Mouse (Mus musculus) adrenal gland, postnatal 10 days (tissue): ENCODE results near the gene Tubb2b. TPM values are rescaled to one million over a fixed set of nuclear protein-coding genes. Genes with fewer than 3 reads are reported as not detected.

Experiments used
- DNase-seq: peaks from one replicate; pipeline ENCODE4 v3.0.0; 2021; ENCODE audit warnings: mixed read lengths
- long read RNA-seq, 2 experiments: library from polyadenylated mRNA; stranded (forward); transcript quantifications; one replicate each; pipeline ENCODE4 v2.0.0; 2021
- total RNA-seq, 2 experiments: library from RNA; stranded (reverse); gene quantifications; 2 replicates each; pipeline ENCODE4 v1.2.3; 2021

The Tubb2b gene
- total RNA-seq: 10 to 100 TPM; 24.9 to 61.2 TPM
- long read RNA-seq, experiment 1, transcript Tubb2b-201 (4 exons, 2,182 nt): major isoform, 5 of 8 reads
- long read RNA-seq, experiment 1, partial matches to known transcripts: 2 of 8 reads
- long read RNA-seq, experiment 1, other reads (novel, unspliced or antisense): 1 of 8 reads
- long read RNA-seq, experiment 2, transcript Tubb2b-201 (4 exons, 2,182 nt): major isoform, 6 of 9 reads
- long read RNA-seq, experiment 2, partial matches to known transcripts: 0 of 9 reads
- long read RNA-seq, experiment 2, other reads (novel, unspliced or antisense): 3 of 9 reads

DNA sequence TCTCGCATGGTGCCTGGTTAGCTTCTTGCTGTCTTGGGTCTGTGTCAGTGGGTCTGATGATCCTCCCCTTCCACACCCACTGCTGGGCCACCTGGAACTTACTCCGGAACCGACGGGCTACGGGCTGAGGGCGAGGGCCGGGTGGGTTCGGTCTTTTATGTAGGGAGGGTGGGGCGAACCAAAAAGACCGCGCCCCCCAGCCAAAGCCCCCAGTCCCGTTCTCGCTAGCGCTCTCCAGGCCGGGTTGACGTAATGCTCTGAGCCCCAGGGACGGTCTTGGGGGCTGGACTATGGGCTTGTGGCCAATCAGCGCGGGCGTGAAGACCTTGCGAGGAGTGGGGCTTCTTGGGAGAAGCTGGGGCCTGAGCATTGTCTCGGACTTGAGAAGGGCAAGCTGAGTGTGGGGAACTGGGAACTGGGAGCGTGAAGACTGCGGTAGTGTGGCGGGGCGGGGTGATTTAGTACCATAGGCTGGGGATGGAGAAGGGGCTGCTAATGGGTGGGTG is at the start of gene Tubb2b:
Tubb2b (minus strand) TSS at position 241 of the 506 bp plus-strand sequence.
- peak; percentile 48 for DNase-seq

DNA sequence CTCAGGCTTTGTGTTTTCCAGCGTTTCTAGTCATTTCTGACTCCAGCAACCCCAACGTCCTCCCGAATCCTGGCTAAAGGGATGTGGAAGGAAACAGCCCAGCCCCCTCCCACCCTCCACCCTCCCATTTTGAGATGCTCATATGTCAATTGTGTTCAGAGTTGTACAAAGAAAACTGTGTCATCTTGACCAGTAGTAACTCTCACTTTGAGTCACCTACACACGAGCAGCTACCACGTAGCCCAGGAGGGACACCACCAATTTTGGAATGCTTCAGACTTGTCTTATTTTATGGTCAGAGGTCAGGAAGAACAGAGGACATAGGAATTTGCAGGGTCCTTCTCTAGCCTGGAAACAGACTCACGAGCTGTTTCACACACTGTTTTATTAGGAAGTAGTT is 43.8 kb upstream of the Tubb2b start:
- no peak for DNase-seq

DNA sequence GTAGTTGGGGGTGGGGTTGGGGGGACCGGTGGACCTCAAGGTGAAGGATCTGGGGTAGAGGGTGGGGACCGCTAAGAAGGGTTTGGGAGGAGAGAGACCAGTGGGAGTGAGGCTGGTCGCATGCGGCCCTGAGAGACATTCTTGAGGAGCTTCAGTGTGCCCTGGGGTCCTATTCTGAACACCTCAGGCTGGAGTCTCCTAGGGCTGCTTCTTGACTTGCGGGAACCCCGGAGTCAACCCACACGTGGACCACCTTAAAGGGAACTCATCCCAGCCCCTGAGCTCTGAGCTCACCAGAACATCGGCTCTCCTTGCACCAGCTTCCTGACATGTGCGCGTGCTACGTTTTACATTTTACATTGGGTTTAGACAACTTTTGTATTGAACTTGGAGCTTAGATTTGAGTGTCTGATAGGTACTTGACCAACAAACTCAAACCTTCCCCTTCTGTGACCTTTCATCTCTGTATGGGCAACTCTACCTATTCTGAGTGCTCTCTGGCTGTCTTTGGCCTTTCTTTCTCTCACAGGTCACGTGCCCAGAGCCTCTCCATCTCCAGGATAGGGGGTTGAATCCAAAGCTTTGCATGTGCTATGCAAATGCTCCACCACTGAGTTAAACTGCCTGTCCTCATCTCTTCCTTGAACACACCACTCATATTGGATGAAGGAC is 33.2 kb upstream of the Tubb2b start:
- no peak for DNase-seq

DNA sequence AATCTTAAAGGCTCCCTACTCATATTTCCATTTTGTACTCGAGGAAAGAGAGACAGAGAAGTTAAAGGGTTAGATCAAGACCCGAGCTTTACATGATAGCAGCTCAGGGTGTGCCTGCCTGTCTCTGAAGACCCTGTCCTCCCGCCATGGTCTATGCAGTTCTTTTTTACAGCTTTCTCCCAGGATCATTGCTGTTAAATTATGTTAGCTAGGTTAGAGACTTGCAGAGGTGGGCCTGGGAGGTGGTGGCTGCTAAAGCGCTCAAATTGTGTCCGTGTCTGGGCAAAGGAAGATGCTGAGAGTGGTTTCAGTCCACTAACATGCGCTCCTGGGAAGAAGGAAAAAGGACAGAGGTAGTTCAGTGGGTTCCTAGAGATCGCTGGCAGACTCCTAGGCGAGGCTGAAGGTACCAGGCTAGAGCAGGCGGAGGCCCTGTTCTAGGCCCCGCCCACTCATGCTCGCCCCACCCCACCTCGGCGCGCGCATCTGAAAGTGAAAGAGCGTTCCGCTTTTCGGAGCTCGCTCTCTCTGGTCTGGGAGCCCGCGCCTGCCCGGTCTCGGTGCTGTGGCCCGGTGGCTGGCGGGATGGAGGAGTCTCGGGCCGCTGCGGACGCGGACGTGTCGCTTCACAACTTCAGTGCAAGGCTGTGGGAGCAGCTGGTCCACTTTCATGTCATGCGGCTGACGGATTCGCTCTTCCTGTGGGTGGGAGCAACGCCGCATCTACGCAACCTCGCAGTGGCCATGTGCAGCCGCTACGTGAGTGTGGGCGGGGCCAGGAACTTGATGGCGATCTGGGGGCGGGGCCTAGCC is 32.4 kb upstream of the Tubb2b start, which contains the start of gene Psmg4:
Psmg4 (plus strand) TSS at position 474 of the 813 bp plus-strand sequence.
- peak; percentile 96 for DNase-seq

DNA sequence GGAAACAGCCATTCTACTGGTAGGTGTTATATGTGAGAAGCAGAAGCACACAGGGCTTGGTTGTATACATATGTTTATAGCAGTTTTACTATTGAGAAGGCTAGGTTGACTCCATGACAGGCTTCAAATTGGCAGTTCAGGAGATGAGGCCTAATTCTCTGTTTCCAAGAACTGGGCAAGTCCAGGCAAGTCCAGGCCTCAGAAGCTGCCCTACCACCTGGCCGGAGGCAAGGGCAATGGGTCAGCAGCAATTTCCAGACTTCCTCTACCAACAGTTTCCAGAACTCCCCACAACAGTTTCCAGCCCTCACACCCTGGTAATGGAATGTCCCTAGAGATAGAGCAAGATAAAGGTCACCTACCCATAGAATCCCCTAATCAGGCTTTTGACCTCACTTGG is 29.7 kb upstream of the Tubb2b start:
- no peak for DNase-seq

DNA sequence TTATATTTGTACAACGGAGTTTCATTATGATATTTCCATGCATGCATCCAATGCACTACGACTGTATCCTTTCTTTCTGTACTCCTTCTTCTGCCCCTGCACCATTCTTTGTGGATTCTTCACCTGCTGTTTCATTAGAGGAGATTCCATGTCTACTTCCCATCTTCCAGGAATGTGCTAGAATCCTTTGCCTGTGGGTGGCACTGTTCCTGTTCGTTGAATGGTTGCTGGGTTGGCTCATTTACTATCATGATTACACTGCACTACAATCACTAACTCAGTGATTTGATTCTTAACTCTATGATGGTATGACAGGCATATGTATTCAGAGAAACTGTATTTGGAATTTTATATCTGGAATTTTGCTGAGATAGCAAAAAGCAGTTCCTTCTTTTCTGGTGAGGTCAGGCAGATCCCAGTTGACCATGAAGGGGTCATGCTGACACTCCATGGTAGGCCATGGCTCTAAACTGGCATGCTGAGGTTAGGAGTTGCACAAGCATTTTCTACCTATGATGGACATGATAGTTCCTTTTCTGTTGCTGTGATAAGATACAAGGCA is 27.4 kb upstream of the Tubb2b start:
- no peak for DNase-seq

DNA sequence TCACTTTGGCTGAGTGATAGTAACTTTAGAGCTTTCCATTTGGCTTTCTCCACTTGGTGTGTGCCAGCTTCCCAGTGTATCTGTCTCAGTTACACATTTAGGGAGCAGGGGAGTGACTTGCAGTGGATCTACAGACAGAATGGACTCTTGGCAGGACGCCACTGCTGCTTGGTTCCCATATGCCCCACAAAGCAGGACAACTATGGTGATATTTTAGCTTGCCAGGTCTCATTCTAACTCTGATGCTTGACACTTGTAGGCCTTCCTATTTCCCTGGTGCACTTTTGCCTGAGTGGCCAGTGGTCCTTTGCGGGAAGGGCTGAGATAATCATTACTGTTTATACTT is 26.5 kb upstream of the Tubb2b start:
- no peak for DNase-seq

DNA sequence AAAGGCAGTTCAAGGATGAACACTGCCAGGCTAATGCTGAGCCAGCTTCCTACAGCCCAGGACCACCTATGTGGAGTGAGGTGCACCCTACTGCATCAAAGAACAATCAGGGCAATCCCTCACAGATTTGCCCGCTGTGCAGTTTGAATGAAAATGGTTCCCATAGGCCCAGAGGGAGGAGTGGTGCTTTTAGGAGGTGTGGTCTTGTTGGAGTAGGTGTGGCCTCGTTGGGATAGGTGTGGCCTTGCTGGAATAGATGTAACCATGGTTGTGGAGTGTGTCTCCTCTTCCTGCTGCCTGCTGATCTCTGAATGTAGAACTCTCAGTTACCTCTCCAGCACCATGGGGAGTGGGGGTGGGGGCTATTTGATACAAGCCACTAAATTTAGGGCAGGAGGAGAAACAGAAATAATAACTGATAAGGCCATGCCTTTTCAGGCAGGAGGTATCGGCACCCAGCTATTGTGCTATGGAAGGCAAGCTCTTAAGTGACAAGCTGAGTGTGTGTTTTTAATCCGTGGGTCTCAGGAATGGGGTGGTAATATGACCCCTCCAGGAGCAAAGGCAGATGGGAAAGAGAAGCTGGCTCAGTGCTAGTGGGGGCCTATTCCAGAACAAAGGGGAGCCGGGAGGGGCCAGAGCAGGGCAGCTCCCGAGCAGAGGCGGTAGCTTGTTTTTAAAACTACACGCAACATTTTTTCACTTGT is 26.0 kb upstream of the Tubb2b start:
- DNase-seq: no peak

DNA sequence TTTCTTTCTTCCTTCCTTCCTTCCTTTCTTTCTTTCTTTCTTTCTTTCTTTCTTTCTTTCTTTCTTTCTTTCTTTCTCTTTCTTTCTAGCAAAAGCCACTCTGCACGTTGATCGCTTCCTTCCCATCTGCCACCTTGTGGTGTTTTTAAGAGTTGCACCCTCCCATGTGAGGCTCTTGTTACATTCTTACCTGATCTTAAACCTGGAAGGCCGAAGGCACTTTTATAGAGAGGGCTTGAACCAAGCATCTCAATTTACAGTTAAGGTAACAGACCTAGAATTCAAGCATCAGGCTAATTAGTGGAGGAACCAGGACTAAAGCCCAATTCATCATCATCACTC is 24.6 kb upstream of the Tubb2b start:
- DNase-seq: peak; percentile 76

DNA sequence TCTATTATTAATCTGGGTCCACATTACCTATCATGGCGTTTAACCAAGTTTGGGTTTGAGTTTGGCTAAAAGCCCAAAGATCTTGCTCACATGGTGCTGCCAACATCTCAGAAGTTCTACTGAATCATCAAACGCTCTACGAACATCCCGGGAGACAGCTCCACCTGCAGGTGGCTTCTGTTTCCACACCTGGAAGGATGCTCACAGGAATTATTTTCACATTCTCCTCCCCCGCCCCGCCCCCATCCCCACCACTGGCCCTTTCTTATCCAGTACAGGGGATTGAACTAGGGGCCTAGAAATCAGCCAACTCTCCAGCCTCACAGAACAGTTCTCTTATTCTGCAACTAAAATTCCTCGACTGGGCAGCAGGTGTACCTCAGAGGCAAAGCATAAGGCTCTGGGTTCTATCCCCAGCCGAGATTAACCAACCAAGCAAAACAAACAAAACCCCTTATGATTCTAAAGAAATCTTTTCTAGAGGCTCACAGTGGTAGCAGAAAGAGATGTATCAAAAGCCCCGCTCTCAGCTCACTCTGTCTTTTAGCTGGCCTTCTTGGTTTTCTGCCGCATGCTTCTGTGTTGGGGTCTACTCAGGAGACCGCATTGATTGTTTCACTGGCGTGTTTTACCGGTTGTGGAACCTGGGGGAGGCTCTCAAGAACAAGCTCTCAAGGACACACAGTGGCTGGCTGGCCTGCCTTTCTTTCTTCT is 24.1 kb upstream of the Tubb2b start:
- peak; percentile 80 for DNase-seq

DNA sequence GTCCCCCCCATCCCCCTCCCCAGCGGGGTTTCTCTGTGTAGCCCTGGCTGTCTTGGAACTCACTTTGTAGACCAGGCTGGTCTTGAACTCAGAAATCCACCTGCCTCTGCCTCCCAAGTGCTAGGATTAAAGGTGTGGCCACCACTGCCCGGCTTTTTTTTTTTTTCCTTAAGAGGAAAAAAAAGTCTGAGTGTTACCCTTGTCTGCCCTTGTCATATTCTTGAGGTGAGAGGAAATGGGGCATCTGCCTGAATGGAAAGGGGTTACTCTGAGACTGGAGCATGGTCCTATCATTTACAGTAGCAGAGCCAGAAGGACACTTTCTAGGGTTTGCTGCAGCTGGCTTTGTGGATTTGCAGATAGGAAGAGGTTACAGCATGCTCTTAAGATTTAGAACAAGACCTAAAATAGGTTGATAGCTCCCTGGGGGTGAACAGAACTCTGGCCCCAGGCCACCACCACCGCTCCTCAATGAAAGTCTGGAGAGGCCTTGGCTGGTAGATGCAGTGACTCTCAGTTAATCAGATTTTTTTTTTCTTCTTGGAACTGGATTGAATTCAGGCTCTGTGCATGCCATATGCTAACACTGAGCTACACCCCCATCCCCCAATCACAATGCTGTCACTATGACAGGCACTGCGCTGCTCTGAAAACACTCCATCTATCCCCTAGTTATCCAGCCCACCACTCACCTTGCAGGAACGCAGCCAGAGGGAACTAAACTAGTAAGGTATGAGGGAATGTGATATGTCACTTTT is 23.2 kb upstream of the Tubb2b start:
- peak; percentile 63 for DNase-seq

DNA sequence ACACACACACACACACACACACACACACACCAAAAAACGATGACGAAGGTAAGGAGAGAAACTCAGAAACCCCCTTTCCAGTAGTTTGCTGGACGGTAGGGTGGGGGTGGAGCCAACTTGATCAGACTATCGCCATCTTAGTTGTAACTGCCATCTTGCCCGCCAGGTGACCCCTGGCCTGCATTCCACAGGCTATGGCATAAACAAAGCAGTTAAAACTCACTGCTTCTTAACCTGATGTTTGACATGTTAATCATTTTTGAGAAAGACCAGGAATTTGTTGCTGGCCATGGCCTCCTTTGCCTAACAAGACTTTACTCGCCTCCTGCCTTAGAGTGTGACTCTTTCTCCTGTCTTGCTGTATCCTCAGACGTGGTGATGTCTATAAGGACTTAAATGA is 22.4 kb upstream of the Tubb2b start:
- no peak for DNase-seq

DNA sequence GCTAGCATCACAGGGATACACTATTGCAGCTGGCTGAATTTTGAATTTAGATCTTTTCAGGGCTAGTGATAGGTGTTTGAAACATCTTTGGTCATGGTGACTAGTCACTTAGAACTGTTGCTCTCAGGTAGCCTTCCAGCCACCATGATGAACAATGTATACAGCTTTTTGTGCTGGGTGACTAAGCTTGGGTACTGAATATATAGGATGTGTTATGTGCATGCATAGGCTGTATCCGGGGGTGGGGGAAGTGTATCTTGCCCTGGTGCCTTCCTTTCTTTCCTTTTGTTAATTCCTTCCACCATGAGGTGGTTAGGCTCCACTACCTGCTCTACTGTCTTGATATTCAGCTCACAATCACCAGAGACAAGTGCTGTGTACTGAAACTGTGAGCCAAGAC is 21.2 kb upstream of the Tubb2b start:
- DNase-seq: no peak

DNA sequence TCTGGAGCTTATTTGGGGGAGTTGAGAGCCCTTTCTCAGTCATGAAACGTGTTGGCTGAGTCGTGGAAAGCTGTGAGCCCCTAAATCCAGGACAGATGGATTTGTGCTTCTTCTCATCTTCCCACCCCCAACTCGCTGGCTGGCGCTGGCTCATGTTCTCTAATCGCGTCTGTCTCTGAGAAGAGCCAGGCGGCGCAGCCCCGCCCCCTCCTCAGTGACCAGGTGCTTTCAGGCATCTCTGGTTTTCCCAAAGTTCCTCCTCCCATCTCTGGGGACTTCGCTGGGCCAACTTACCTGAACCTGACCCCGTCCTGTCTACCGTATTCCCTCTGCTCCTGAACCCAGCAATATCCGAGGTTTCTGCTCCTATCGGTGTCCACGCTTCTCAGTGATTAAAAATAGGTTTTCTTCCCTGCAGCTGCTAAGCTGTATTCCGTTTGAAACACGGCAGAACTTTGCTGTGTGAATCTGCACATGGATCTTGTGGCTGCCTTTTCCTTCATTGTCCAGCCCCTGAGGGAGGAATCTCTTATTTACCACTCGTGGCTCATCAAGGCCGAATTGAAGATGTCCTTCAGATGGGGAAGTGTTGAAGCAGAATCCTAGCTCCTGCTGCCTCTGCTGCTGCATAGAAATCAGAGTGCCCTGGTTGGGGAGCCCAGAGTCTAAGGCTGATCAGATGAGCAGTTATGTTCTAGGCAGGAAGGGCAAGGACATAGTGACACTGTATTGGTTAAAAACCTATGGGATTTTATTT is 20.2 kb upstream of the Tubb2b start:
- DNase-seq: peak; percentile 36

DNA sequence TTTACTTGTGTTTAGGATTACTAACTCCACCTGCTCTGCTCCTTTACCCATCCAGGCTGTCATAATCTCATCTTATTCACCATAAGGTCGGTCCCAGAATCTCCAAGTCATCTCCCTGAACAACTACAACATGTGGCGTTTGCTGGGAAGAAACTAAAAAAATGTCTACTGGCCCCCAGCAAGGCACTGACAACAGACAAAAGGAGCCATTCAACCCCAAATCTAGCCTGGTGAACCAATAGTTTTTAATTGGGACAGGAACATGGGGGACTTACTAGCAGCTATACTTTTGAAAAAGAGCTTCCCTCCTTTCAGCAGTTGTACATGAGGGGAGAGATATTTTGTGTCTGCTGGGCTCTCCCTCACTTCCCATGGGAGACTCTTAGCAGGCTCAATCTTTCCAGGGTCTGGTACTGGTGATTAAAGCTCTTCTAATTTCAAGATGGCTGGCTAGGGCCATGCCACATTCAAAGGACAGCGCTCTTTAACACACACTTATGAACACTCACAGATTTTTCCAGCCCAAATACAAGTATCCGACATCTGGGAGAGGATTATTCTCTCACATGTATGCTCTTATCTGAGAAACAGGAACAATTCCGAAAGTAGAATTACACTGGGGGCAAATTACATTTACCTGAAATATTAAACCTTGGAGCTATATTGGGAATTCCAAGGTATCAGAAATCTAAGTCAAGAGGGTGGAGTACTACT is 19.4 kb upstream of the Tubb2b start:
- no peak for DNase-seq

DNA sequence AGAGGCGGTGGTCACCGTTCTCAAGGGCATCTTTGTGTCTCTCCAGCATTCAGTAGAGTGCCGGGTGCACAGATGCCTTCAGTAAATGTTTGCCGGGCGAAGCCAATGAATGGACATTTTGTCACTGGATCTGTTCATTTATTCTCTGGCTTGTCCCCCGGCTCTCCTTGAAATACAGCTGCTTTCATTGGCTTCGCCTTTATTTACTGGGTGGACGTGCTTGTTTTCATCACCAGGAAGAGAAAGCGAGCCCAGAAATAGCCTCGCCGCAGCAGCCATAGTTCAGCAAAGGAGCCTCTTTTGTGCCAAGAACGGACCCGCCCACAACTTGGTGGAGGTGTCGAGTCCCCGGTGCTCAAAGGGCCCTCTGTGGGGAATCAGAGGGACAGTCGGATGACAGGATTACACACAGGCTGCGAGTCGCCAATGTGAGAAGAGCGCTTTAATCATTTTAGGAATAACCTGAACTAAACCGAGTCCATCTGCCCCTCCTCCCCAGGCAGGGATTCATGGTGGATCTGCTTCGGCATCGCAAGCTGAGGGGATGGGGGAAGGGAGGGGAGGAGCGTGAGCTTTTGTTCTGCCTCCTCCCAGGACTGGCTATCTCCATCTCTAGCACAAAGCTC is 18.6 kb upstream of the Tubb2b start:
- peak; percentile 54 for DNase-seq

DNA sequence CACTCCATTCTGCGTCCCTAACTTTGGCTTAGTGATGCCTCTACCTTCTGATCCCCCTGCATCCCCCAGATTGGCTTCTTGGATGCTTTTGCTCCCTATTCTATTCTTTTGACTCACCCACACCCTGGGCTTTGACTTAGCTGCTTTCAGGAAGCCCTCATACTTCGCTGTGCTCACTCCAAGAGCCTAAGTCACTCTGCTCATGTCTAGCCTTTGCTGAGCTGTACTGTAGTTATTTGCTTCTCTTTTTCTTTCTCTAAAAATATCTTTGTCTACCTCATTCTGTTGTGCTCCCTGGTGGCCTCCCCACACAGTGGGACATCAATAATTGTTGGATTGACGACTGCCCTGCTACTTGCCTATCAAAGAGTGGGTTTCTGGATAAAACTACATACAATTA is 17.9 kb upstream of the Tubb2b start:
- no peak for DNase-seq

DNA sequence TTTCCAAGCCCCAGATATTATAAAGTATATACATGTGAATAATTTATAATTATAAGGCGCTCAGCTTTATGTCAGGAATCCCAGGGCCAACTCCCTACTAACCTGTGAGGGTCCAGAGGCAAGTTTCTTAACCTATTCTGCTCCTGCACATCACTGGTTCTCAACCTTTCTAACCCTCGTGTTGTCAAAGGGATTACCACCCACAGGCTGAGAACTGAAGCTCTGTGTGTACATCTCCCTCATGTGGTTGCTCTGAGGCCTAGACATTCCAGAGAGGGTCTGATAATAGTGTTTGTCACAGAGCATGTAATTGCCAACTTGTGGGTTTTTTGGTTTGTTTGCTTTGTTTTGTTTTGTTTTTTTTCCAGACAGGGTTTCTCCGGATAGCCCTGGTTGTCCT is 16.6 kb upstream of the Tubb2b start:
- DNase-seq: no peak

DNA sequence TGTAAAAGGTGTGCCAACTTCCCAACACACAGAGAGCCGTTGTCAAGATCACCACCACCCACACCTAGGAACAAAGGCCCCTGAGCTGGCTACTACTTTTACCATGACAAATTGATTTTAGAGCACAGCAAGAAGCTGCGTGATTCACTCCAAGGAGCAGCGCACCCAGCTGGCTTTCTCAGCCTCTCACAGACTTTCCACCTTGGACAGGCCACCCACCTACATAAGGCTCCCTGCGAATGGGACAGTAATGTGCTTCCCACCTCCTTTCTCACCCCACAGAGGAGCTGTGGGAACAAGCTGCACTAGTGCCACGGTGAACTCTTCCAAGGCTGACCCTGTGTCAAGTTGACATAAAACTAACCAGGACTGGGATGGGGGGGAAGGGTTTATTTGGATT is 13.1 kb upstream of the Tubb2b start:
- DNase-seq: no peak
